8 mouse cellular contexts compared by ENCODE assay signal in the genomic region with DNA sequence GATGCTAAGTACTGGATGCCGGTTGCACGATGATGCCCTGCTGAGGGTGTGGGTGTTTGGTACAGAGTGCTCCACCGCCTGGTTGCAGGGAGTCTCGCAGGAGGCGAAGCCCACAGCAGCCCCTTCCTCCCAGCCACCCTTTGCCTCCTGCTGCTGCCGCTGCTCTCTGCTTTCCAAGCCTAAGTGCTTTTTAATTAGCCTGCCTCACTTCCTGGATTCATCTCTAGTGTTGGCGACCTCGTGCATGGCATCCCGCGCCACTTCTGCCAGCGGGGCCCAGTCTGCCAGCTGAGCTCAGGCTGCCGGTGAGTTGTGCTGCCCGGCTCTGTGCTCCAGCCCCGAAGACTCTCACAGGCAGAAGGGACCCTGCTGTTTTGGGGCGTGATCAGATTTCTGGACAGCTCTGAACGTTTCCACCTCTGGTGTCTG.
DNase-seq lines count a peak whose midpoint lies in the region; ATAC-seq lines count a peak whose summit lies in the region.

No protein-coding gene starts in this region.

- no peaks in the 10 kb centered on the region for H3K9me3 ChIP-seq in heart, embryonic 10.5 days
- no peaks in the 10 kb centered on the region for H3K9me3 ChIP-seq in midbrain, embryonic 12.5 days

- H3K4me2 ChIP-seq in midbrain, embryonic 12.5 days (replicated peaks), result peak overlapping the region; percentile 59

- ATAC-seq in midbrain, embryonic 12.5 days (ENCODE audit: low FRiP score, low read depth), result peak; percentile 89

- peak overlapping the region; percentile 47; the same call in 1 of the 2 replicates for H3K9ac ChIP-seq in midbrain, embryonic 12.5 days (replicated peaks)

- peaks cover 7% of the 10 kb centered on the region; the same call in 1 of the 2 replicates for H3K4me1 ChIP-seq in heart, embryonic 10.5 days
- peaks cover 6% of the 10 kb centered on the region; the same call in 1 of the 2 replicates for H3K4me1 ChIP-seq in midbrain, embryonic 12.5 days

- H3K4me3 ChIP-seq in heart, embryonic 10.5 days, result peak overlapping the region; percentile 57
- peak overlapping the region; percentile 35 for H3K4me3 ChIP-seq in midbrain, embryonic 12.5 days

- DNase-seq in kidney, postnatal 14 days, result peak; percentile 3
- DNase-seq in kidney, adult 8-10 months, result no peak
- peak; percentile 17 to 51 for DNase-seq in cerebellum, postnatal 25 days
- no peak for DNase-seq in heart, embryonic 10.5 days (ENCODE audit: low spot score)
- DNase-seq in layer of hippocampus, postnatal 14 days (ENCODE audit: low spot score in 2 of 2), result peak; percentile 68 to 78
- DNase-seq in yolk sac, embryonic 10.5 days (ENCODE audit: low spot score), result peak; percentile 15
- DNase-seq in gastrocnemius, postnatal 14 days, result no peak

- H3K27me3 ChIP-seq in heart, embryonic 10.5 days (ENCODE audit: insufficient read depth, poor library complexity, severe bottlenecking), result no peaks in the 10 kb centered on the region
- no peaks in the 10 kb centered on the region for H3K27me3 ChIP-seq in midbrain, embryonic 12.5 days

- WGBS in heart, embryonic 10.5 days, result 6% methylated on average over 16 of the region's 16 CpGs
- WGBS in midbrain, embryonic 12.5 days, result 2% methylated on average over 16 of the region's 16 CpGs

- H3K36me3 ChIP-seq in heart, embryonic 10.5 days, result no peaks in the 10 kb centered on the region
- no peaks in the 10 kb centered on the region for H3K36me3 ChIP-seq in midbrain, embryonic 12.5 days

- peak overlapping the region; percentile 72 for H3K27ac ChIP-seq in heart, embryonic 10.5 days
- no peak overlapping the region for H3K27ac ChIP-seq in midbrain, embryonic 12.5 days (replicated peaks)

- intact Hi-C loops in gastrocnemius, postnatal 14 days (cut with DNase I; ENCODE audit: low total_unique reads), result no loop called here

Comparison
In these comparisons a context has a peak if more than half of its experiments do, and no peak if none do; other contexts are left out.
1. DNase-seq: peak in kidney, postnatal 14 days (single experiment), cerebellum, postnatal 25 days (2 of 2), layer of hippocampus, postnatal 14 days (2 of 2) and yolk sac, embryonic 10.5 days (single experiment); none in kidney, adult 8-10 months (0 of 2), heart, embryonic 10.5 days (single experiment) and gastrocnemius, postnatal 14 days (single experiment).